Mouse (Mus musculus): ENCODE measurements around the gene Stat5a.

The Stat5a gene

GRCm38 (mm10) chr11:100904580-100905351 is 45.6 kb downstream of the Stat5a start:
- DNase-seq, result peak; percentile 87

GRCm38 (mm10) chr11:100905929-100906328 is 46.8 kb downstream of the Stat5a start:
- DNase-seq, result peak; percentile 85

- no peak for DNase-seq
Observed at GRCm38 (mm10) chr11:100906885-100907284, 47.7 kb downstream of the Stat5a start.

- DNase-seq, result no peak
Observed at GRCm38 (mm10) chr11:100908112-100908511, 49.0 kb downstream of the Stat5a start.

- no peak for DNase-seq
Observed at GRCm38 (mm10) chr11:100908567-100908966, 49.4 kb downstream of the Stat5a start.

- DNase-seq, result peak; percentile 93
Observed at GRCm38 (mm10) chr11:100912401-100913155, 53.4 kb downstream of the Stat5a start.

- DNase-seq, result no peak
Observed at GRCm38 (mm10) chr11:100914415-100914814, 55.3 kb downstream of the Stat5a start.

GRCm38 (mm10) chr11:100915063-100915462 is 55.9 kb downstream of the Stat5a start:
- DNase-seq, result no peak

- DNase-seq, result no peak
Observed at GRCm38 (mm10) chr11:100916432-100916971, 57.4 kb downstream of the Stat5a start.

GRCm38 (mm10) chr11:100918007-100918406 is 58.9 kb downstream of the Stat5a start:
- DNase-seq, result no peak

GRCm38 (mm10) chr11:100920887-100921624 is 61.9 kb downstream of the Stat5a start:
- DNase-seq, result no peak

- no peak for DNase-seq
Observed at GRCm38 (mm10) chr11:100924386-100924919, 65.3 kb downstream of the Stat5a start.

GRCm38 (mm10) chr11:100927386-100927785 is 68.2 kb downstream of the Stat5a start:
- no peak for DNase-seq

- no peak for DNase-seq
Observed at GRCm38 (mm10) chr11:100930611-100931010, 71.5 kb downstream of the Stat5a start.

GRCm38 (mm10) chr11:100931254-100931921 is 72.2 kb downstream of the Stat5a start:
- DNase-seq, result peak; percentile 95

All from heart, adult 11 months (tissue).